Mouse (Mus musculus) intestine, embryonic 14.5 days (tissue): ENCODE data around the gene Ptbp1. TPM values are rescaled to one million over a fixed set of nuclear protein-coding genes. Genes with fewer than 3 reads are reported as not detected.
"Not testable (repeated sequence)": the region's sequence is repeated elsewhere in the genome, so short reads cannot be mapped to it uniquely, and the experiment has no call there.

Source experiments
- ATAC-seq: fragments of 200-750 bp; cut with Nextera tagmentation; replicated peaks from 2 replicates; pipeline ENCODE4 v1.8.0; 2017; ENCODE audit warnings: low read depth, moderate number of reproducible peaks, moderate TSS enrichment, moderate library complexity; ENCODE audit not compliant: low FRiP score, low TSS enrichment
- DNase-seq: peaks from one replicate; pipeline ENCODE4 v3.0.0-alpha.2; 2018; ENCODE audit warnings: low spot score
- H3K27ac ChIP-seq: fragments of 300-500 bp; sonication (generic); 2 replicates; pipeline ENCODE4 v1.5.1; 2014; ENCODE audit warnings: low read depth, mild to moderate bottlenecking, control low read depth
- H3K27me3 ChIP-seq: fragments of 300-500 bp; sonication (generic); replicated peaks from 2 replicates; pipeline ENCODE4 v1.6.1; 2014; ENCODE audit warnings: low read length, control low read depth; ENCODE audit not compliant: control insufficient read depth, insufficient read depth
- H3K36me3 ChIP-seq: fragments of 300-500 bp; sonication (generic); 2 replicates; pipeline ENCODE4 v1.6.1; 2014; ENCODE audit warnings: low read length, control low read depth; ENCODE audit not compliant: control insufficient read depth, insufficient read depth
- H3K4me1 ChIP-seq: fragments of 300-500 bp; sonication (generic); replicated peaks from 2 replicates; pipeline ENCODE4 v1.6.1; 2014; ENCODE audit warnings: low read length, control low read depth, mixed read lengths; ENCODE audit not compliant: control insufficient read depth, insufficient read depth
- H3K4me2 ChIP-seq: fragments of 300-500 bp; sonication (generic); 2 replicates; pipeline ENCODE4 v1.6.1; 2014; ENCODE audit warnings: low read length
- H3K4me3 ChIP-seq: fragments of 300-500 bp; sonication (generic); 2 replicates; pipeline ENCODE4 v1.5.1; 2014; ENCODE audit warnings: low read depth, low read length, control low read depth, mixed read lengths
- H3K9ac ChIP-seq: fragments of 300-500 bp; sonication (generic); 2 replicates; pipeline ENCODE4 v1.6.1; 2014; ENCODE audit warnings: mild to moderate bottlenecking, low read length
- H3K9me3 ChIP-seq: fragments of 300-500 bp; sonication (generic); 2 replicates; pipeline ENCODE4 v1.6.1; 2016; ENCODE audit warnings: low read length, control low read depth; ENCODE audit not compliant: control insufficient read depth
- WGBS: fragments of 180-500 bp; shearing (Covaris S2); extraction: QIAGEN DNeasy Blood & Tissue Kit; methylation state at CpG from one replicate; pipeline ENCODE4 v1.1.7; 2014; 5-methylcytosine and 5-hydroxymethylcytosine counted together
- polyA plus RNA-seq: library from polyadenylated mRNA; unstranded; fragments of >200 nt; fragmentation: Nextera tagmentation; extraction: Ambion mirVana; gene quantifications from 2 replicates; pipeline ENCODE4 v1.2.1, GENCODE M21; 2014

The Ptbp1 gene
- polyA plus RNA-seq, 1 experiment from 2014 or later: 291 TPM

DNA sequence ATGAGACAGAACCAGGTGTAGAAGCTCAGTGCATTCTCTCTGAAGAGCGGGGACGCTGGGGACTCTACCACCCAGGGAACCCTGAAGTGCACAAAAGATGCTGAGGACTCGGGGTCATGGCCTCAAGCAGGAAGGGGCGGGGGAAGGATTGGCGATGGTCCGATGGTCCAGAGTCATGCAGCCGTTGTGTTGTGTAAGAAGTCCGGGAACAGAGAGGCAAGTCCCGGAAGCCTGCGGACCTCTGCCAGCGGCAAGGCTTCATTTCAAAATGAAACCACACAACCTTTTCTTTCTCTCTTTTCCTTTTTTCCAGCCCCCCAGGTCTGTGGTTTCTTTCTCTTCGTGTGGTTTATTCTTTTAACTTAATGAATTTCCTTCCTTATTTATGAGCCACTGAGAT, 23.5 kb downstream of the Ptbp1 start:
- no peak for ATAC-seq
- 62% methylated on average over 12 of the region's 12 CpGs for WGBS
- no peak overlapping the region for H3K4me2 ChIP-seq
- H3K4me1 ChIP-seq: peaks cover 28% of the 10 kb centered on the region
- DNase-seq: no peak
- no peak overlapping the region for H3K27ac ChIP-seq
- no peak overlapping the region for H3K4me3 ChIP-seq
- H3K27me3 ChIP-seq: no peaks in the 10 kb centered on the region
- H3K36me3 ChIP-seq: no peaks in the 10 kb centered on the region
- H3K9me3 ChIP-seq: no peaks in the 10 kb centered on the region
- H3K9ac ChIP-seq: no peak overlapping the region

- DNase-seq (no peak), ATAC-seq (no peak)
- Histone ChIP-seq H3K4me3 (no peak overlapping the region), H3K4me2 (no peak overlapping the region), H3K27me3 (no peaks in the 10 kb centered on the region), H3K27ac (no peak overlapping the region), H3K36me3 (no peaks in the 10 kb centered on the region), H3K9me3 (no peaks in the 10 kb centered on the region), H3K4me1 (peaks cover 22% of the 10 kb centered on the region; the same call in 1 of the 2 replicates), H3K9ac (no peak overlapping the region)
- WGBS: 16% methylated on average over 3 of the region's 3 CpGs
Measured at GRCm38 (mm10) chr10:79879527-79879926, 25.3 kb downstream of the Ptbp1 start.

DNA sequence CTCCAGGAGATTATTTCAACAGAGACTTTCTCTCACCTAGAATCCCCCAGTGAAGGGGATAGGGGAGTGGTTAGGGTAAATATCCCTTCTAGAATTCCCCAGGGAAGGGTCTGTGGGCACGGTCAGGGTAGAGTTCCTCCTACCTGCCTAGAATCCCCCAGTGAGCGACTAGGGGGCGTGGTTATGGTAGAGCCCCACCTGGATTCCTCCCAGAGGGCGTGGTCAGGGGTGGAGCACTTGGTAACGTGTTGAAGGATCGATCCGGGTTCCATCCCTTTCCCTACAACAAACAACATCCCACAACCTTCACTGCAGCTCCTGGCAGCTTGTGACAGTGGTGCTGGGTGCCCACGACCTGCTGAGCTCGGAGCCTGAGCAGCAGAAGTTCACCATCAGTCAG, 26.5 kb downstream of the Ptbp1 start:
- WGBS: 21% methylated on average over 9 of the region's 9 CpGs
- Histone ChIP-seq H3K36me3 (no peaks in the 10 kb centered on the region), H3K27ac (no peak overlapping the region), H3K9me3 (no peaks in the 10 kb centered on the region), H3K9ac (no peak overlapping the region), H3K4me3 (no peak overlapping the region), H3K4me2 (no peak overlapping the region), H3K4me1 (peaks cover 13% of the 10 kb centered on the region; the same call in 1 of the 2 replicates), H3K27me3 (no peaks in the 10 kb centered on the region)
- DNase-seq: no peak
- ATAC-seq: no peak

DNA sequence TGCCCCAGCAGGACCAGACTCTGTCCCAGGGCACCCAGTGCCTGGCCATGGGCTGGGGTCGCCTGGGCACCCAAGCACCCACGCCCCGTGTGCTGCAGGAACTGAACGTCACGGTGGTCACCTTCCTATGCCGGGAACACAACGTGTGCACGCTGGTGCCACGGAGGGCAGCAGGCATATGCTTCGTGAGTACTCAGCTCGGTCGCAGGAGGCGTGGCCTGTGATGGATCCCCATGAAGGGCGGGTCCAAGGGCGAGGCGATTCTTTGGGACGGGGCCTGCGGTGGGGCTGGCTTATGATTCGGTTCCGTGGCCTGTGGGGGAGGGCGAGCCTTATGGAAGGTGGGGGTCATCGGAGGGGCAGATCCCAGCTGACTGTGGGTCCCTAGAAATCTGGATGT, 27.8 kb downstream of the Ptbp1 start:
- H3K4me3 ChIP-seq: peak overlapping the region; percentile 18; the same call in 1 of the 2 replicates
- H3K36me3 ChIP-seq: no peaks in the 10 kb centered on the region
- DNase-seq: no peak
- no peaks in the 10 kb centered on the region for H3K27me3 ChIP-seq
- no peaks in the 10 kb centered on the region for H3K9me3 ChIP-seq
- H3K27ac ChIP-seq: no peak overlapping the region
- peaks cover 13% of the 10 kb centered on the region; the same call in 1 of the 2 replicates for H3K4me1 ChIP-seq
- peak overlapping the region; percentile 42 for H3K4me2 ChIP-seq
- ATAC-seq: 0 out of 2 replicates have a peak, but pooled peaks have one; percentile 21
- H3K9ac ChIP-seq: peak overlapping the region; percentile 29; the same call in 1 of the 2 replicates
- WGBS: 7% methylated on average over 22 of the region's 22 CpGs

GRCm38 (mm10) chr10:79883297-79884084, 29.3 kb downstream of the Ptbp1 start:
- Histone ChIP-seq H3K9me3 (no peaks in the 10 kb centered on the region), H3K9ac (no peak overlapping the region), H3K4me2 (no peak overlapping the region), H3K27ac (no peak overlapping the region), H3K36me3 (no peaks in the 10 kb centered on the region), H3K4me1 (peaks cover 13% of the 10 kb centered on the region; the same call in 1 of the 2 replicates), H3K4me3 (no peak overlapping the region), H3K27me3 (no peaks in the 10 kb centered on the region)
- WGBS: 20% methylated on average over 22 of the region's 22 CpGs
- ATAC-seq: 0 out of 2 replicates have a peak, but pooled peaks have one; percentile 7
- peak; percentile 87 for DNase-seq

DNA sequence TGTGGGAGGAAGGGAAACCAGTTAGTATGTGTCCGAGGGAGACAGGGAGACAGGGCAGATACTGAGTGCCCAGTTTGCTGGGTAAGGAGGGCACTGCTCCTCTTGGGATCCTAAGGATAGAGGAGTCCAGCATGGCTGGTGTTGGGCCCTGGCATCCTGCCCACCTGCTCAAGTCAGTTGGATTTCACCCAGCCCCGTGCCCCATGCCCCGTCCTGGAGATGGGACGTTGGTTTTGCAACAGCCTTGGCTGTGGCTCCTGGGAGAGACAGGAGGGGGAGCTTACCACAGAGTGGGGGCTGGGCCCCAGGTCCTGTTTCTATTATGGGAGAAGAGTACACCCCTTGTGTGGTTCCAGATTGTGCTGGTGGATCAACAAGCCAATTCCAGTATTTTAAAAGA, 30.2 kb downstream of the Ptbp1 start:
- peaks cover 13% of the 10 kb centered on the region; the same call in 1 of the 2 replicates for H3K4me1 ChIP-seq
- DNase-seq (no peak), ATAC-seq (no peak)
- no peak overlapping the region for H3K9ac ChIP-seq
- H3K36me3 ChIP-seq: no peaks in the 10 kb centered on the region
- 67% methylated on average over 4 of the region's 4 CpGs for WGBS
- no peak overlapping the region for H3K4me2 ChIP-seq
- no peak overlapping the region for H3K4me3 ChIP-seq
- H3K27ac ChIP-seq: no peak overlapping the region
- H3K9me3 ChIP-seq: no peaks in the 10 kb centered on the region
- no peaks in the 10 kb centered on the region for H3K27me3 ChIP-seq

- not testable (repeated sequence) for DNase-seq, H3K27me3 ChIP-seq, H3K9ac ChIP-seq, H3K9me3 ChIP-seq, H3K36me3 ChIP-seq, H3K27ac ChIP-seq, H3K4me3 ChIP-seq, H3K4me2 ChIP-seq, ATAC-seq
- WGBS: 52% methylated on average over 2 of the region's 3 CpGs
- peaks cover 13% of the 10 kb centered on the region; the same call in 1 of the 2 replicates for H3K4me1 ChIP-seq
Measured at GRCm38 (mm10) chr10:79884938-79885337, 30.7 kb downstream of the Ptbp1 start.

DNA sequence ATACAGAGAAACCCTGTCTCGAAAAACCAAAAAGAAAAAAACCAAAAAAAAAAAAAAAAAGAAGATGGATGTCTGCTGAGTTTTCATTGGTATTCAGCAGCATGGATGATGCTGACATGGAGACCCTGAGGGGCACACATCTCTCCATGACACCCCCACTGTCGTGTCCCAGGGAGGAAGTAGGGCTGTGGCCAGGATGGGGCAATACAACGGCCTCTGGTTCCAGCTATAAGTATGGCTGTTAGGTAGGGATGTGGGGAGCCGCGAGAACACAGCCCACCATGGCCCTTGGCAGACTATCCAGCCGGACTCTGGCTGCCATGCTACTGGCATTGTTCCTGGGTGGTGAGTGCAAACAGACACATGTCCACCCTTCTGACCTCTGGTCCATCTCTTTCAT, 31.8 kb downstream of the Ptbp1 start, which contains the start of gene Elane:
TSS of gene Elane (plus strand) at position 194 of the 400 bp plus-strand sequence.
- ATAC-seq (no peak), DNase-seq (no peak)
- Histone ChIP-seq H3K4me1 (peaks cover 11% of the 10 kb centered on the region; the same call in 1 of the 2 replicates), H3K27me3 (no peaks in the 10 kb centered on the region), H3K27ac (no peak within 1 kb of the TSS), H3K4me2 (no peak within 1 kb of the TSS), H3K9ac (no peak within 1 kb of the TSS), H3K4me3 (no peak within 1 kb of the TSS), H3K9me3 (no peaks in the 10 kb centered on the region), H3K36me3 (no peaks in the 10 kb centered on the region)
- 69% methylated on average over 6 of the region's 6 CpGs for WGBS
